Mouse (Mus musculus): ENCODE data around the gene Galntl6. TPM values are rescaled to one million over a fixed set of nuclear protein-coding genes. Genes with fewer than 3 reads are reported as not detected.

Gene Galntl6
- polyA plus RNA-seq, 1 experiment: not detected

DNA sequence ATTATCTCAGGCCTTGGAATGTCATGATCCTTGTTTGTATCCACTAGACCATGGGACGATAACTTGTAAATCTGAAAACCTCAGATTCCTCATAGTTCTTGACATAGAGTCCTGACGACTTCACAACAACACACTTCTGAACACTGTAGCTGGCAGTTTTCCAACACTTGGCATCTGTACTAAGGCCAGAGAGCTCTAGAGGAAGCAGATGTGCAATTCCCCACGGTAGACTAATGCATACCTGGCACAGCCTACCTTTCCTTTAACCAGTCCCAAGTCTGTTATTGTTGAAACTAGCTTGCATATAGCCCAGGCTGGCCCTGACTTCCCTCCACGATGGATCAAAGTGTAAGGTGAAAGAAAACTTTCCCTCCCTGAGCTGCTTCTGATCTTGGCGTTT lies 946.9 kb downstream of the Galntl6 start:
- Histone ChIP-seq H3ac (ENCODE audit: control insufficient read depth, insufficient read length) (no peak overlapping the region), H3K79me2 (ENCODE audit: control insufficient read depth, insufficient read depth) (no peaks in the 10 kb centered on the region), H3K36me3 (ENCODE audit: control insufficient read depth, insufficient read depth) (no peaks in the 10 kb centered on the region), H3K4me2 (ENCODE audit: low read depth) (no peak overlapping the region), H3K4me3 (no peak overlapping the region), H3K27me3 (ENCODE audit: control insufficient read depth, insufficient read depth, insufficient read length) (no peaks in the 10 kb centered on the region)
- no peak for TF ChIP-seq REST (IDR thresholded peaks at IDR 0.05; ENCODE audit: insufficient read depth, insufficient read length)
- no peak for TF ChIP-seq POLR2AphosphoS2 (IDR thresholded peaks at IDR 0.05; ENCODE audit: insufficient read length, low read depth)
- no peak for TF ChIP-seq MYOG (IDR thresholded peaks at IDR 0.05; ENCODE audit: control insufficient read depth in 1 of 3, insufficient read depth in 1 of 3, insufficient read length in 2 of 3, low read depth in 2 of 3)
- no peak for TF ChIP-seq MYOD1 (IDR thresholded peaks at IDR 0.05; ENCODE audit: control insufficient read depth in 1 of 3, insufficient read length in 2 of 3, low read depth in 2 of 3)

GRCm38 (mm10) chr8:57962286-57963110 lies 949.9 kb downstream of the Galntl6 start:
- Histone ChIP-seq H3K79me2 (ENCODE audit: control insufficient read depth, insufficient read depth) (no peaks in the 10 kb centered on the region), H3K4me3 (no peak overlapping the region), H3ac (ENCODE audit: control insufficient read depth, insufficient read length) (no peak overlapping the region), H3K27me3 (ENCODE audit: control insufficient read depth, insufficient read depth, insufficient read length) (no peaks in the 10 kb centered on the region), H3K36me3 (ENCODE audit: control insufficient read depth, insufficient read depth) (no peaks in the 10 kb centered on the region), H3K4me2 (ENCODE audit: low read depth) (no peak overlapping the region)
- TF ChIP-seq POLR2A (IDR thresholded peaks at IDR 0.05; ENCODE audit: insufficient read length, low read depth) (no peak), MYOG (IDR thresholded peaks at IDR 0.05; ENCODE audit: control insufficient read depth in 1 of 3, insufficient read depth in 1 of 3, insufficient read length in 2 of 3, low read depth in 2 of 3) (no peak), CEBPB (IDR thresholded peaks at IDR 0.05; ENCODE audit: insufficient read depth, poor library complexity, severe bottlenecking) (no peak)

DNA sequence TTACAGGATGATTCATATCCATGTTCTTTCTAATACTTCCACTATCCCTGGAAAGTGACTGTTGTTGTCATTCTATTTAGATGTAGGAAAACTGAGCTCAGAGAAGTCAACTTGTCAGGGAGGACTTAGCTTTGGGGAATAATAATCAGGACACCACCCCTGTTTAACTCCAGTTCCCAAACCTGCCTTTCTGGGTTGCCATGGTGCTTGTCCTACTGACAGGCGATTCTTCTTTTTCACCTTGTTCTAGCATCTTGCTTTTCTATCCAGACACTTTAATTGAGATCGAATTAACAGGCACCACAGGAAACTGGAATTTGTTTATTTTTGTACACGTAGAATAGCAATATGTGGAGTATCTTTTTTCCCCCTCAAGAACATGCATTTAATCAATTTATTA lies 953.3 kb downstream of the Galntl6 start:
- Histone ChIP-seq H3K79me2 (ENCODE audit: control insufficient read depth, insufficient read depth) (no peaks in the 10 kb centered on the region), H3K36me3 (ENCODE audit: control insufficient read depth, insufficient read depth) (no peaks in the 10 kb centered on the region)
- TF ChIP-seq USF1 (IDR thresholded peaks at IDR 0.05; ENCODE audit: low read depth) (no peak), MYOG (IDR thresholded peaks at IDR 0.05; ENCODE audit: control insufficient read depth in 1 of 3, insufficient read depth in 1 of 3, insufficient read length in 2 of 3, low read depth in 2 of 3) (no peak), TCF3 (IDR thresholded peaks at IDR 0.05; ENCODE audit: insufficient read length, low read depth) (no peak), E2F4 (IDR thresholded peaks at IDR 0.05; ENCODE audit: insufficient read depth) (no peak), MAX (IDR thresholded peaks at IDR 0.05; ENCODE audit: low read depth) (no peak), SRF (IDR thresholded peaks at IDR 0.05; ENCODE audit: control insufficient read depth, insufficient read length, low read depth) (no peak), POLR2A (IDR thresholded peaks at IDR 0.05; ENCODE audit: insufficient read length, low read depth) (no peak), TCF12 (IDR thresholded peaks at IDR 0.05; ENCODE audit: insufficient read depth, poor library complexity, severe bottlenecking) (no peak), CEBPB (IDR thresholded peaks at IDR 0.05; ENCODE audit: insufficient read depth, poor library complexity, severe bottlenecking) (no peak), REST (IDR thresholded peaks at IDR 0.05; ENCODE audit: insufficient read depth, insufficient read length) (no peak), MYOD1 (IDR thresholded peaks at IDR 0.05; ENCODE audit: control insufficient read depth in 1 of 3, insufficient read length in 2 of 3, low read depth in 2 of 3) (no peak), POLR2AphosphoS2 (IDR thresholded peaks at IDR 0.05; ENCODE audit: insufficient read length, low read depth) (no peak)

DNA sequence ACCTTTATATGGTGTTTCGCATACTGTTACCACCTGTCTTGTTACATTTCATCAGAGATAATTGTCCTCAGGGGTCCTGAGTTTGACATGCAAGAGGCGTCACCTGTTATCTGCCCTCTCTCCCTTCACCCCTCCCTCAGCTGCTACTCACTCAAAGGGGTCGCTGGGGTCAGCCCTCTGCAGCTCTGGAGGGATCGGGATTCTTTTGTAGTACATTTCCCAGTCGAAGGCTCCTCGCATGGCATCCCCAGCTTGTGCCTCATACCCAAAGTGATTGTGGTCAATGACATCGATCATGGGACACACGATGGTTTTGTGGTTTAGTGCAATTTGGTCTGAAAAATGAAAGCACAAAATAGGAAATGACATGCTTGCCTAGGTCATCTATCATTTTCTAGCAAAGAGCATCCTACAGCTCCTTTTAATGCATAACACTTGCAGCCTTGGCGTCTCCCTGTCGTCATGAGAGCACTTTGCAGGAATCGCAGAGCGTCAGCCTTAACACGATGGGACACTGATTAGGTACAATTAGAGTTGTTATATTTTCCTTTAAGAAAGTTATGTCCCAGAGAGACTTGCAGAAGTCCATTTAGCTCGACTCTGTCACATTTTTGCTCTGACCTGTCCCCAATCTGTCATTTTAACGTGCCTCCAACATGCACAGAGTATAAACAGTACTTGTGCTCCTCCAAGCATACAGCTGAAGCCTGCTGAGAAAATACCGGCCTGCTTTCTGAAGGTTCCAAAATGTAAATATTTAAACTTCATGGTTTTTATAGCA lies 954.1 kb downstream of the Galntl6 start:
- H3K4me2 ChIP-seq (ENCODE audit: low read depth): no peak overlapping the region
- TF ChIP-seq MAX (IDR thresholded peaks at IDR 0.05; ENCODE audit: low read depth): no peak
- TF ChIP-seq POLR2AphosphoS2 (IDR thresholded peaks at IDR 0.05; ENCODE audit: insufficient read length, low read depth): no peak
- no peak for TF ChIP-seq TCF12 (IDR thresholded peaks at IDR 0.05; ENCODE audit: insufficient read depth, poor library complexity, severe bottlenecking)
- TF ChIP-seq E2F4 (IDR thresholded peaks at IDR 0.05; ENCODE audit: insufficient read depth): no peak
- TF ChIP-seq USF1 (IDR thresholded peaks at IDR 0.05; ENCODE audit: low read depth): no peak
- TF ChIP-seq CEBPB (IDR thresholded peaks at IDR 0.05; ENCODE audit: insufficient read depth, poor library complexity, severe bottlenecking): no peak
- TF ChIP-seq REST (IDR thresholded peaks at IDR 0.05; ENCODE audit: insufficient read depth, insufficient read length): no peak
- no peak for TF ChIP-seq SRF (IDR thresholded peaks at IDR 0.05; ENCODE audit: control insufficient read depth, insufficient read length, low read depth)
- no peak for TF ChIP-seq POLR2A (IDR thresholded peaks at IDR 0.05; ENCODE audit: insufficient read length, low read depth)
- no peak for TF ChIP-seq TCF3 (IDR thresholded peaks at IDR 0.05; ENCODE audit: insufficient read length, low read depth)
- no peak for TF ChIP-seq MYOD1 (IDR thresholded peaks at IDR 0.05; ENCODE audit: control insufficient read depth in 1 of 3, insufficient read length in 2 of 3, low read depth in 2 of 3)
- no peak for TF ChIP-seq MYOG (IDR thresholded peaks at IDR 0.05; ENCODE audit: control insufficient read depth in 1 of 3, insufficient read depth in 1 of 3, insufficient read length in 2 of 3, low read depth in 2 of 3)

More for the DNA sequence above, 953.3 kb downstream of the Galntl6 start:
- Histone ChIP-seq H3K4me2 (ENCODE audit: low read depth) (no peak overlapping the region), H3K4me3 (no peak overlapping the region), H3ac (ENCODE audit: control insufficient read depth, insufficient read length) (no peak overlapping the region), H3K27me3 (ENCODE audit: control insufficient read depth, insufficient read depth, insufficient read length) (no peaks in the 10 kb centered on the region)

More for the DNA sequence above, 954.1 kb downstream of the Galntl6 start:
- H3K79me2 ChIP-seq (ENCODE audit: control insufficient read depth, insufficient read depth): no peaks in the 10 kb centered on the region
- no peaks in the 10 kb centered on the region for H3K27me3 ChIP-seq (ENCODE audit: control insufficient read depth, insufficient read depth, insufficient read length)
- H3K4me3 ChIP-seq: no peak overlapping the region
- H3K36me3 ChIP-seq (ENCODE audit: control insufficient read depth, insufficient read depth): no peaks in the 10 kb centered on the region
- H3ac ChIP-seq (ENCODE audit: control insufficient read depth, insufficient read length): no peak overlapping the region

Measured in myocyte (in vitro differentiated cells).